Mouse (Mus musculus) spleen, postnatal 14 days (tissue): ENCODE measurements around the gene Nat14.
A peak's percentile ranks its signal among the peaks of the same experiment; 100 is the strongest.

Experiments
- DNase-seq, 2 experiments: peaks; one replicate each; pipeline ENCODE4 v3.0.0; 2021 to 2022; ENCODE audit warnings: low spot score in 2 of 2

Nat14 gene

DNA sequence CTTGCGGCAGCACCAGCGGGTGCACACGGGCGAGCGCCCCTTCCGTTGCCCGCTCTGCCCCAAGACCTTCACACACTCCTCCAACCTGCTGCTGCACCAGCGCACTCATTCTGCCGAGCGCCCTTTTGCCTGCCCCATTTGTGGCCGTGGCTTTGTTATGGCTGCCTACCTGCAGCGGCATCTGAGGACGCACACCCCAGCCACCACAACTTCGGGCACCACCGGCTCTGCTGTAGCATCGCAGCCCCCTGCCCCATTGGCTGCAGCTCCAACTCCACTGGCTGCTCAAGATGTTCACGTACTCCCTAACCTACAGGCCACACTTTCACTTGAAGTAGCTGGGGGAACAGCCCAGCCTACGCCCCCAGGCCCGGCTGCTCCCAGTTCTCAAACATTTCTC, 1.3 kb upstream of the Nat14 start:
- no peak for DNase-seq

DNA sequence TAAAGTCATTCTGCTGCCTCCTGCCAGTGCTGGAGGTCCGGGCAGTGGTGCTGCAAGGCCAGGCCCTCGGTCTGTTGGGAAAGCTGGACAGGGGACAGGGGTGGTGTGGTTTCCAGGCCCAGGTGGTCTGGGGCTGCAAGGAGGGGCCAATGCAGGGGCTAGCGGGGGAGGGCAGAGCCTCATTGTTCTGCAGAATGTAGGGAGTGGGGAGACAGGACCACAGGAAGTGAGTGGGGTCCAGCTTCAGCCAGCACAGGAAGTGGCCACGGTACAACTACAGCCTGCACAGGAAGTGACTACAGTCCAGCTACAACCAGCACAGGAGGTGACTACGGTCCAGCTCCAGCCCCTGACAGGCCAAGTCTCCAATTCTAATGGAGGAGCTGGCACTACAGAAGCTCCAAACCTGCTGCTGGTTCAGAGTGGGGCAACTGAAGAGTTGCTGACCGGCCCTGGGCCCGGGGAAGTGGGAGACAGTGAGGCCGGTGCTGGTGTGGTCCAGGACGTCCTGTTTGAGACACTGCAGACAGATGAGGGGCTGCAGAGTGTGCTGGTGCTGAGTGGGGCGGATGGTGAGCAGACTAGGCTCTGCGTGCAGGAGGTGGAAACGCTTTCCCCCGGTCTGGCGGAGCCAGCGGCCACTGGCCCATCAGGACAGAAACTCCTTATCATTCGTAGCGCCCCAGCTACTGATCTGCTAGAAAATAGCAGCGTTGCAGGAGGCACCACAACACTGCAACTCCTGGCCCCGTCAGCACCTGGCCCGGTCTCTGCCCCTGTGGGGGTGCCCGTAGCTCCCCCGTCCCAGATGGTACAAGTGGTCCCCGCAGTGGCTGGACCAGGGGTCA, 628 bp upstream of the Nat14 start:
- no peak for DNase-seq

DNA sequence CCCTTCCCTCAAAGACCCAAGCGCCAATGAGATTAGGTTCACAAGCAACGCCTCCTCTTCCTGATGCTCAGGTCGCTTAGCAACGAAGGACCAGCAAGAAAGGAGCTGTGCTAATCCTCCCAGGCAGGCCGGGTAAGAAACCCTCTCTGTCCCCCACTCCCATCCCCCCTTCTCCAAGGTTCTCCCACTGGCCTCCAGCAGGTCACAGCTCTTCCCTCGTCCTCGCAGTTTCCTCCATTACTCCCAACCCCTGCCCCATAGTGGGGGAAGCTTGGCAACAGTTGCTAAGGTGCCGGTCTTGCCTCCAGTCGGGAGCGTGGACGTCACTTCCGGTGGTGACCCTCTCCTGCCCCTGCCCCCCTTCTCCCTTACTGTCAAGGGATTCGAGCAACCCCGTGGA, 680 bp downstream of the Nat14 start:
- DNase-seq = no peak

DNA sequence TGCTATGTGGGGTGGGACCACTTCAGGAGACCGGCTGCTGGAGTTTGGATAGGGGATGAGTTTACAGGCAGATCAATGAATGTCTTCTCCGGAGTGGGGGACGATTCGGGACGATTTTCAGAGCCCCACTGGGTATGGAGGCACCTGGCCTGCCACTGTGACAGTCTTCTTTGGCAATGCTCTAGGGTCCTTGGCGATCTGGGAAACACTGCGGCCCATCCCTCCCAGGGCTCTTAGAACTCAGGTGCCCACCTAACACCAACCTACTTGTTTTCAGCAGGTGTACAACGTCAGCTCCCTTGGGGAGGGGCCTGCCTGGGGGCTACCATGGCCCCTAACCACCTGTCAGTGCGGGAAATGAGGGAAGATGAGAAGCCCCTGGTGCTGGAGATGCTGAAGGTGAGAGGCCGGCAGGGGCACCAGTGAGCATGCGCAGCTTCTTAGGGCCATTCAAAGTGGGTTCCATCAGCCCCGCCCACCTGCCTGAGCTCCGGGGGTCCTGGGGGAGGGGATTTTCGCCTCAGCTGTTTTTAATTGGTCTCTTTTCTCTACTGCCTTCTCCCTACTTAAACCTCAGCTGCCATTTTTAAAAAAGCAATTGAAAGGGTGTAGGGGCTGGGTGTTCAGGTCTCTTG, 1.2 kb downstream of the Nat14 start:
- no peak for DNase-seq

DNA sequence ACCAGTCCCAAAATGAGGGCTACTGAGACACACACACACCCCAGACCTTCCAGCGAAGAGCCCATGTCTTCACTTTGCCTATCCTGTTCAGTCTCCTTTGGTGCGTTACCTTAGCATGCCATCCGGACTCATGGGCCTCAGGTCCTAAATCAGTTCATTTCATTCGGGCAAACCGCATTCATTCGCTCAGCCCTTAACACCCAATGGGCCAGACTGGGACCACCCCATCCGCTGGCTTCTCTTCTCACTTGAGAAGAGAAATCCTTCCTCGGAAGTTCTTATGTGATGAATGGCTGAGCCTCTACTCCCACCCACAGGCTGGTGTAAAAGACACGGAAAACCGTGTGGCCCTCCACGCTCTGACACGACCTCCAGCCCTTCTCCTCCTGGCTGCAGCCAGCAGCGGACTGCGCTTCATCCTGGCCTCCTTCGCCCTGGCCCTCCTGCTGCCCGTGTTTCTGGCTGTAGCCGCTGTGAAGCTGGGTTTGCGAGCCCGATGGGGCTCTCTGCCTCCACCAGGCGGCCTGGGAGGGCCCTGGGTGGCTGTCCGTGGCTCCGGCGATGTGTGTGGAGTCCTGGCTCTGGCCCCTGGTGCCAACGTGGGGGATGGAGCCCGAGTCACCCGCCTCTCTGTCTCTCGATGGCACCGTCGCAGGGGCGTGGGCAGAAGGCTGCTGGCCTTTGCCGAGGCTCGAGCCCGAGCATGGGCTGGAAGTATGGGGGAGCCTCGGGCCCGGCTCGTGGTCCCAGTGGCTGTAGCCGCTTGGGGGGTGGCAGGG, 1.9 kb downstream of the Nat14 start:
- DNase-seq = peak in 1 of 2 experiments; percentile 21

DNA sequence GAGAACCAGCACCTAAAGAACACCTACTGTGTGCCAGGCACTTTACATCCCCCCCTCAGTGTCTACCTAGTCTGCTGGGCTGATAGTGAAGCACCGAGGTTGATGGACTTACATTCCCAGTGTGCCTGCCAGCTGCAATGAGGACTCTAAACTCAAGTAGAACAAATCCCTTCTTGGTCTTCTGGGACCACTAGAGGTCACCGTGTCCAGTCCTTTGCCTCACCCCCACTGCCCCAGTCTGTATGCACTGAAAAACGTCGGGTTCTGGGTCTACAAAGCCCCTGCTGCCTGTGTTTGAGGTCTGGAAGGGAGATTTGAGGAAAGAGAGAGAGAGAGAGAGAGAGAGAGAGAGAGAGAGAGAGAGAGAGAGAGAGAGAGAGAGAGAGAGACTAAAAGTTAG, 2.7 kb downstream of the Nat14 start:
- no peak for DNase-seq

DNA sequence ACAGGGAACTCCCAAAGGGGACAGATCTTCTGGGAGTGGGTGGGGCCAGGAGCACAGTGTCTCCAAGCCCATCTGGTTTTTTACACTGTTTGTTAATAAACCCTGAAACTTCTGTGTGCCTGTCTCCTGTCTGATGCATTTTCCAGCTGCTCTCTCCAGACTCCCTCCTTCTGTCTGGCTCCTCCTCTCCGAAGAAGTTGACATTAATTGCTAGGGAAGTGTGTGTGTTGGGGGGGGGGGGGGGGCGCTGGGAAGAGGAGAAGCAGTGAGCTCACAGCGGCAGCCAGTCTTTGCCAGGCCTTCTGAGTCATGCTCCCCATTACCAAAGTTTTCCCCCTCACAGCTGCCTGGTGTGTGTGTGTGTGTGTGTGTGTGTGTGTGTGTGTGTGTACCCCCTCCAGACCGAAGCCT, 3.1 kb downstream of the Nat14 start:
- no peak for DNase-seq

DNA sequence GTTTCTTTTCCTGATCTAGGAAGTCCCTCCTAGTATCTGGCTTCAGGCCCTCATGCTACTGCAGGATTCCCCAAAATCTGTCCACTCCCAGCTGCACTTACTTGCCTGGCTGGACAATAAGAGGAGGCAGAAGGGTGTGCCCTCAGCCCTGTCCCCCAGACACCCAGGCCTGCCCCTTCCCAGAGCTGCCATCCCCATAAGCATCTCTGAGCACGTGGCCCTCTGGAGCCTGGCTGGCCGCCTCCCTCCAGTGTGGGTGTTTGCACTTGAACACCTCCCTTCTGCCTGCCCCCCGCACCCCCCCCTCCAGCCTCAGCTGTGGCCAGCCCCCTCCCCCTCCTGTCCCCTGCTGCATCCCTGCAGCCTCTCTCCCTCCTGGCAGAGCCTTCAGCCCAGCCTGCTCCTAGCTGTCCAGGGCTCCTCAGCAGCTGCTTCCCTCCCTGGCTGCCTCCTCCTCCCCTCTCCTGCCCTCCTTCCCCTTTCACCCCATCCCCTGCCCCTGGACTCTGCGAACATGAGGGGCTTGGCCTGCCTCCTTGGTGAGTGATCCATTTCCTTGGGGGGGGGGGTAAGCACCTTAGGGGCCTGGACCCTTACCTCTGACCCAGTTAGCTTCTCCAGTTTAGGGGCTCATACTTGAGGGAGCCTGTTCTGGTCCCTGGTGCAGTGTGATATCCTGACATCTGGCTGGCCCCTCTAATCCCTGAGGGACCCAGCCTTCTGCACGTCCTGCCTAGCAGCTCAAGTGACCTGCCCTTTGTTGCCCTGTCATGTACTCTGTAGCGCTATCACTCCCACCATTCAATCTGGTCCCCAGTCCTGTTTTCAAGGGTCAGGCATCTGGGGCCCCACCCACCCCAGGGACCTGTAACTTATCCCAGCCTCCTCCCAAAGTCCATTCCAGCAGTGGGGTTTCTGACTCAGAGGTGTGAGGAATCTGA, 3.9 kb downstream of the Nat14 start, which contains the start of gene Ssc5d:
Gene Ssc5d, plus strand, starts transcription at position 345 of the 941 bp plus-strand sequence.
- DNase-seq = no peak

DNA sequence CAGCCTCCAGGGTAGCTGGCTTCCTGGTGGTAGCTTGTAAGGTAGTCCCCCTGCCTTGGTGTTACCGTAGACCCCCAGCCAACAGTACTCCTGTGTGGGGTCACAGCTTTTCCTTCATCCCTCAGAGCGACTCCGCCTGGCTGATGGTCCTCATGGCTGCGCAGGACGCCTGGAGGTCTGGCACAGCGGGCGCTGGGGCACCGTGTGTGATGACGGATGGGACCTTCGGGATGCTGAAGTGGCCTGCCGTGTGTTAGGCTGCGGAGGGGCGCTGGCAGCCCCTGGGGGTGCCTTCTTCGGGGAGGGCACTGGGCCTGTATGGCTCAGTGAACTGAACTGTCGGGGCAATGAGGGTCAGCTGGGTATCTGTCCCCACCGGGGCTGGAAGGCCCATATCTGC, 5.0 kb downstream of the Nat14 start:
- DNase-seq = no peak

DNA sequence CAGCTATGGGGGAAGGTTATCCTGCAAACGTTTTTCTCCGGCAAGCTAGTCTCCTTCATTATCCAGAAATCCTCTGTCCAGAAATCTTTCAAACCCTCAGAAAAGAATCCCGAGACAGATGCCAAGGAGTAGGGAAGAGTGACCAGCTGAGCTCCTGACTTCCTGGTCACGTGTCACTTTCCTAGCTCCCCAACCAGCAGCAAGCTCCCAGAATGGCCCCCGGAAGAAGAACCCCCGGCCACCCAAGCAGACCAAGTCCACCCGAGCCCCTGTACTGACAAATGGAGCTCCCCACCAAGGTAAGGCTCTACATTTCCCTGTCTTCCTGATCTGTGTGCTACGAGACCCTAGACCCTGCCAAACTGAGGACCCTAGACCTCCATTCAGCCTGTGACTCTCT, 5.9 kb downstream of the Nat14 start:
- DNase-seq = no peak

DNA sequence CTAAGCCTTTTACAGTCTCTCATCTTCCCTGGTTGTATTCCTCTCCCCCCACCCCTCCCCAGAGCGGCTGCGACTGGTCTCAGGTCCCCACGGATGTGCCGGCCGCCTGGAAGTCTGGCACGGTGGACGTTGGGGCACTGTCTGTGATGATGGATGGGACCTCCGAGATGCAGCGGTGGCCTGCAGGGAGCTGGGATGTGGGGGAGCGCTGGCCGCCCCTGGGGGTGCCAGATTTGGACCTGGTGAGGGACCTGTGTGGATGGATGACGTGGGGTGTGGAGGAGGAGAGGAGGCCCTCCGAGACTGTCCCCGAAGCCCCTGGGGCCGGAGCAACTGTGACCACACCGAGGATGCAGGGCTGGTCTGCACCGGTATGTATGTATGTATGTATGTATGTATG, 6.5 kb downstream of the Nat14 start:
- DNase-seq = no peak

DNA sequence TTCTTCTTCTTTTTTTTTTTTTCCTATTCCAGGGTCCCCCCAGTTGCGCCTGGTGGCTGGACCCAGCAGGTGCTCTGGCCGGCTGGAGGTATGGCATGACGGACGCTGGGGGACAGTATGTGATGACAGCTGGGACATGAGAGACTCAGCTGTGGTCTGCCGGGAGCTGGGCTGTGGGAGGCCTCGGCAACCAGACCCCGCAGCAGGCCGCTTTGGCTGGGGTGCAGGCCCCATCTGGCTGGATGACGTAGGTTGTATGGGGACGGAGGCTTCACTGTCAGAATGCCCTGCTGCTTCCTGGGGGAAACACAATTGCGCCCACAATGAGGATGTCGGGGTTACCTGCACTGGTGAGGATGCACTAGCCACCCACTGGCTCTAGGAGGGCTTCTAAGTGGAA, 11.3 kb downstream of the Nat14 start:
- DNase-seq = no peak

DNA sequence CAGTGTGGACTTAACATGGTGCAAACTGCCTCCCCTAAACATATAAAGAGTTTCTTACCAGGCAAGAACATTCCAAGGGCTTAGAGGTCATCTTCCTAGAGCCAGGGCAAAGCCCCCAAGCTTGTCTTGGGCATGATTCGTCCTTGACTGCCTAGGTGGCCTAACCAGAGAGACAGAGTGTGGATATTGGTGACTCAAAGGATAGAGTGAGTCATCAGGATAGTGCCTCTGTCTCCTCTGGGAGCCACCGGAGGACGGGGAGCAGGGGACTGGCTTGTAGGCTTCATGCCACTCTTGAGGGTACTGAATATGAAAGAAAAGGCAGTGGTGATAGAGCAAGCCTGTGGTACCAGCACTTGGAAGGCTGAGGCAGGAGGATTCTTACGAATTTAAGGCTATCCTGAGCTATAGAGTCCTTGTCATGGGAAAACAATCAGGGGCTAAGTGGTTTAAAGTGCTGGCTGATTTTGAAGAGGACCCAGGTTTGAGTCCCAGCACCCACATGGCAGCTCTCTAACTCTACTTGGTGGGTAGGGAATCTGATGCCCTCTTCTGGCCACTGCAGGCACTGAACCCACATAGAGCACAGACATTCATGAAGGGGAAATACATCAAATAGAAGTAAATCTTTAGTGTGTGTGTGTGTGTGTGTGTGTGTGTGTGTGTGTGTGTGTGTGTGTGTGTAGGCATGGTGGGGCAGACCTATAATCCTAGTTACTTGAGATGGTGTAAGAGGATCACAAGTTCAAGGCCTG, 12.5 kb downstream of the Nat14 start:
- DNase-seq = no peak

DNA sequence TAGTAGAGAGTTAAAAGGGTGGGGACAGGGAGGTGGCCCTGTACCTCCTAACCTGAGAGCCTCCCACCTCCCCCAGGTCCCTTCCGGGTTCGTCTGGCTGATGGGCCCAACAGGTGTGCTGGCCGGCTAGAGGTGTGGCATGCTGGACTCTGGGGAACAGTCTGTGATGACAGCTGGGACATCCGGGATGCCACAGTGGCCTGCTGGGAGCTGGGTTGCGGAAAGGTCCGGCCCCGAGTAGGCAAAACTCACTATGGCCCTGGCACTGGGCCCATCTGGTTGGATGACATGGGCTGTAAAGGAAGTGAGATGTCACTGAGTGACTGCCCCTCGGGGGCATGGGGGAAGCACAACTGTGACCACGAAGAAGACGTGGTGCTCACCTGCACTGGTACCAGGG, 15.0 kb downstream of the Nat14 start:
- no peak for DNase-seq

DNA sequence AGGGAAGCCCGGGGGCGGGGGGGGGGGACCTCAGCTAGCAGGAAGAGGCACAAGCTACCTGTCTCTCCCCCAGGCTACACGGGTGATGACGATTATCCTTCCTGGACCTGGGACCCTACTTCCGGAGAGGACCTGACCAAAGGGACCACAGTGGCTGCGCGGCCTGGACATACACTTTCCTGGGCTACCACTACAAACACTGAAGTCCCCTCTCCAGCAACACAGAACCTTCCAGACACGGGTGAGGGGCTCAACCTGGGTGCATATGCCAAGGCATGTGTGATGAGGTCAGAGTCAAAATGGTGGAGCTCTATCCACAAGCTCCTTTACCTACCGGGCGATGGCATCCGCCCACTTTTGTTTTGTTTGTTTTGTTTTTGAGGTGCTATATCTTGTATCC, 15.6 kb downstream of the Nat14 start:
- no peak for DNase-seq

DNA sequence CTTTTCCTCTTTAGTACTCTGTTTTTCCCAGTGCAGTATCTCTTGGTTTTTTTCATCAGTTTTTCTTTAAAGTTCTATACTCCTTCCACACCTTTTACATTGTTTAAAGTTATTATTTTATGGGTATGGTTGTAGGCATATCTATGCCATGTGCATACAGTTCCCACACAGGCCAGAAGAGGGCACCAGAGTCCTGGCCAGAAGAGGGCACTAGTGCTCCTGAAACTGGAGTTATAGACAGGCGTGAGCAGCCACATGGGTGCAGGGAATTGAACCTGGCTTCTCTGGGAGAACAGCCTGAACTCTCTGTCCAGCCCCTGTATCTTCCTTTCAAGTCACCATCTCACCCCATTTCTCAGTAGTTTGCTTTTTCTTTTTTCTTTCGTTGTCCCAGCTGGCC, 16.6 kb downstream of the Nat14 start:
- DNase-seq = peak; percentile 60 to 72

DNA sequence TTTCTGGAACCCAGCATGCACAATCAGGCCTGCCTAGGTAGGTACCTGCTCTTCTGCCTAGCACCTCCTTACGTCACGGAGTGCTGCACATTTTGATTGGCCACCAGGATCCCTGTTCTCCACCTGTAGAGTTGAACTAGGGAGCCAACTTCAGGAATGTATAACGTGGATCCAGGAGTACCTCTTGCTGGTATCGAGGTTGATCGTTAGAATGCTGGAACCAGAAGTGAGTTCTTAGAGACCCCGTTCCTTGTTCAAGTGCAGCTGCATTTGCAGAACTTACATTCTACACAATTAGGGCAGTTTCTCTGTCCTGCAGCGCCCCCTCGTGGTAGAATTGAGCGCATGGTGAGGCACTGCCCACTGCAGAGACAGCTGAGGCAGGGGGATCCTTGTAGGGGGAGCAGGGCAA, 18.2 kb downstream of the Nat14 start:
- peak; percentile 65 to 82 for DNase-seq

DNA sequence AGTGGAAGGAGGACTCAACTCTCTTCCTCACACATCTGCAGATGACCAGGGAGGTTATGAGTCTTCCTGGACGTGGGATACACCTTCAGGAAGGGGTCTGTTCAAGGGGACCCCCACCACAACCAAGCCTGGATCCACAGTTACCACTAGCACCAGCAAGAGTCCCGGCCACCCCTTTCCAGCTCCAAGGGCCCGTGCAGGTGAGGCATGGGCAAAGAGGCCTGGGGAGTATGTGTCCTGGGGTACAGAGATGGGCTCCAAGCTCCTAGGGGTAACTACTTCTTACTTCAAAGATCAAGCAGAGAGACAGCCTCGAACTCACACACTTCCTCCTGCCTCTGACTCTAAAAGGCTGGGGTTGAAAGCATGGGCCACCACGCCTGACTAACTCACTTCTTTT, 20.8 kb downstream of the Nat14 start:
- no peak for DNase-seq

DNA sequence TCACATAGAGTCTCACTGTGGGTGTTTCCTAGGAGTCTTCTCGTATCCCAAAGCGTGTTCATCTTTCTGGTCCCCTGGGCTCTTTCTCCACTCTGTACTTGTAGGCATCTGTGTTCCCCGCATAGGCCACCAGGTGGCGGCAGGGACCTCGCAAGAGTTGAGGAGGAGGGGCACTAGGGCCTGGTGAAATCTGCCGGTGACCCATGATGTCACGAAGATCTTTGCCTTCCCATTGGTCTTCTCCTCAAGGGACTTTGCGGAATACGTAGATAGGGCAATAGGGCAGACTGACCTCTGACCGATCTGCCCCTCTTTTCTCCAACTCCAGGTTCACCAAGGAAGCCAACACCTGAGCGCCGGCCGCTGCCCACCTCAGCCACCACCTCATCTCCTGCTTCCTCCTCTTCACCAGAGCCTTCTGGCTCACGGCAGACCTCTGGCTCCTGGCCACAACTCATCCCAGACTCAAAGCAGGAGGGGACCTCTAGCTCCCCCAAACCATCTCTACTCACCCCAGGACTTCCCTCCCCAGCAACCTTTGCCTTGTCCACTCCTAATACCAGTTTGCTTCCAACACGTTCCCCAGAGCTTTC, 21.5 kb downstream of the Nat14 start:
- peak; percentile 86 to 93 for DNase-seq

DNA sequence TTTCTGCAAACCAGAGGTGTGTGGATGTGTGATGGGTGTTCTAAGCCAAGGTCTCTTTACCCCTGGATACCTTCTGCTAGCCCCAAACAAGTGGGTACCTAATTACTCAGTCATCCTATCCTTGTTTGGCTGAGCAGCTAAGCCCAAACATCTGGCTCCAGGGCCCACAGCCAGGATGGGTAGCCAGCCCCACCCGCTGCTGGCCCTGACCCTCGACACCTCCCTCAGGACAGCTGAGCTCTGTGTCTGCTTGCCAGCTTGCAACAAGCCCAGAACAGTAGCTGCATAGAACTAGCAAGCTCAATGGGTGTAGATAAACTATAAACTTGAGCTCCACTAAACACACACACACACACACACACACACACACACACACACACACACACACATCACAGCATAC, 26.0 kb downstream of the Nat14 start:
- no peak for DNase-seq
